Mouse (Mus musculus): ENCODE results near the gene Atrnl1. TPM values are rescaled to one million over a fixed set of nuclear protein-coding genes. Genes with fewer than 3 reads are reported as not detected.
A peak's percentile ranks its signal among the peaks of the same experiment; 100 is the strongest.

Atrnl1 gene
- total RNA-seq, 2 experiments from 2014 or later = 25.3 to 33.2 TPM

- no peak for DNase-seq
Observed at GRCm38 (mm10) chr19:57926941-57927471, 316.2 kb downstream of the Atrnl1 start.

DNA sequence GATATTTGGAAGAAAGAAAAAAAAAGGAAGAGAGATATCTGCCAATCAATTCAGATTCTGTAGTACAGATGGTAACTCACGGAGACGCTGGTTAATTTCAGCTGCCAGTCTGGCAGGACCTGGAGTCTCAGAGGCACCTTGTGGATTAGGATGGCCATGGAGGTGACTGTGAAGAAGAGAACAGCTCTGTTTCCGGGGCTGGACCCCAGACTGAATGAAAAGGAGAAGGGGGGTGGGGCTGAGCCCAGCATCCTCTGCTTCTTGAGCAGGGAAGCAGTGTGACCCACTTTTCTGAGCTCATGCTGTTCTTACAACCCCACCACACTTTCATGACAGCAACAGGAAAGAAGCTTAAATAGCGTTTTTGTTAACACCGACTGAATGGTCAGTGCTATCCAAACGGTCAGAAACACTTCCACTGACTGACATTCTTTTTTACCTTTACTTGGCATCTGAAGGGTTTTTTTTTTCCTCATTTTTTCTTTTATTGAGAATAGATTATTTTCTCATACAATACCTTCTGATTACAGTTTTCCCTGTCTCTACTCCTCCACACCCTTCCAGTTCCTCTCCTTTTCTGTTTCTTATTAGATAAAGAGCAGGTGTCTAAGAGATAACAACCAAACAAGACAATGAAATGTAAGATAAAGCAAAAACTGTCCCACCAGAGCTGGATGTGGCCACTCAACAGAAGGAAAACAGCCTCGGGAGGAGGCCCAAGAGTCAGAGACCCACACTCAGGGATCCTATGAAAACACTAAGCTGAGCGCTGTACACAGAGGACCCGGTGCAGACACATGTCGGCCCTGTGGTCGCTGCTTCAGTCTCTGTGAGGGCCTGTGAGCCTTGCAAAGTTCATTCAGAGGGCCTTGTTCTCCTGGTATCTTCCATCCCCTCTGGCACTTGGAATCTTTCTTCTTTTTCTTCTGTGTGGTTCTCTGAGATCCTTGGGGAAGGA lies 317.0 kb downstream of the Atrnl1 start:
- no peak for DNase-seq

DNA sequence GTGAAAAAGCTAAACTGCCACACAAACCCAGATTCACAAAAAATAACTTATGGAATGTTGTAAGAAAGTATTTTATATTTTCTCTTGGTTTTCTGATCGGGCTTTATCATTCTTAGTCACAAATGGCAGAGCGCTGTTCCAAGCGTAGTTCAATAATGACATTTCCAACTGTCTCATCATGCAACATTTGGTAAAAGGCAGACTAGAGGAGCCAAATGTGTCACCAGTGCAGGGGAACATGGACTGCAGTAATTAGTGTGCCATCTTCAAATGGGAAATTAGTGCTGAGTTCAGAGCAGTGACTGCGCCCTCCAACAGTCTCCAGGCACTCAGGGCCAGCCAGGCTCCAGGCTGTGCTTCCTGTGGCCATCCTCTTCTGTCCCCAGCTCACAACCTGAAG lies 320.8 kb downstream of the Atrnl1 start:
- no peak for DNase-seq

DNA sequence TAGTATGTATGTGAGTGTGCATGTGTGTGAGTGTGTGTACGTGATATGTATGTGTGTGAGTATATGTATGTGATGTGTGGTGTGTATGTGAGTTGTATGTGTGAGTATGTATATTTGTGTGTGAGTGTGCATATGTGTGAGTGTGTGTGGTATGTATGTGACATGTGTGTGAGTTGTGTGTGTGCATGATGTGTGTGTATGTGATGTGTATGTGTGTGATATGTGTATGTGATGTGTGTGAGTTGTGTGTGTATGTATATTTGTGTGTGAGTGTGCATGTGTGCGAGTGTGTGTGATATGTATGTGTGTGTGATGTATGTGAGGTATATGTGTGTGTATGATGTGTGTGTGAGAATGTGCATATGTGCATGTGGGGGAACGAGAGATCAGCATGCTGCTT lies 326.0 kb downstream of the Atrnl1 start:
- no peak for DNase-seq

DNA sequence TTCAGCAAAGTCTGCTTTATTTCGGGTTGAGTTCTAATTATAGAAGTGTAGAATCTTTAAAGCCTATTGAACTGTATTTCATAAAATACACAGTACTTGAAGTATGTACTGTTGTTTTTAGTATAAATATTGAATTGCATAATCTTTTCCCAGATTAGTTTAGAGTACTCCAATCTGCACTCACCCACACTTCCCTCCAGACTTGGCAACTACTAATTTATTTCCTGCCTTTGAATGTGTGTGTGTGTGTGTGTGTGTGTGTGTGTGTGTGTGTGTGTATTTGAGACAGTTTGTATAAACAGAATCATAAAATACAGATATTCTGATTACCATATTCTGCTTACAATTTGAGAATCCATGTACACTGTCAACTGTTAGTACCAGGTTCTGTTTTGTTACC lies 328.3 kb downstream of the Atrnl1 start:
- DNase-seq = no peak

GRCm38 (mm10) chr19:57941529-57941928 lies 330.7 kb downstream of the Atrnl1 start:
- no peak for DNase-seq

- DNase-seq = no peak
Observed at GRCm38 (mm10) chr19:57942281-57942680, 331.4 kb downstream of the Atrnl1 start.

DNA sequence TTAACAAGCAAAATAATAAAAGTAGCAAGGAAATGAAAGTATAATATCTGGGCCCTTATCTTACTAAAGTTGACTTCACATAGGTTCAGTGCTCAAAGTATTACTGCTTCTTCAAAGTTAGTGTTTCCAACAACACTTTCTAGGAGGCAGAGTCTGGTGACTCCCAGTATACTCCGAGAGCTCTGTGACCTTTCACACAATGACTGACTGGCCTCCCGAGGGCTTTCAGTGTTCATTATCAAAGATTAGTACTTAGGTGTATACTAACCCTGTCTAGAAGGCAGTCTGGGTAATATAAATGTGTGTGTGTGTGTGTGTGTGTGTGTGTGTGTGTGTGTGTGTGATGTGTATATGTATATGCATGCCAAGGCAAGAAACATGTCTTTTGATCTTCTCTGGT lies 332.5 kb downstream of the Atrnl1 start:
- DNase-seq = no peak

DNA sequence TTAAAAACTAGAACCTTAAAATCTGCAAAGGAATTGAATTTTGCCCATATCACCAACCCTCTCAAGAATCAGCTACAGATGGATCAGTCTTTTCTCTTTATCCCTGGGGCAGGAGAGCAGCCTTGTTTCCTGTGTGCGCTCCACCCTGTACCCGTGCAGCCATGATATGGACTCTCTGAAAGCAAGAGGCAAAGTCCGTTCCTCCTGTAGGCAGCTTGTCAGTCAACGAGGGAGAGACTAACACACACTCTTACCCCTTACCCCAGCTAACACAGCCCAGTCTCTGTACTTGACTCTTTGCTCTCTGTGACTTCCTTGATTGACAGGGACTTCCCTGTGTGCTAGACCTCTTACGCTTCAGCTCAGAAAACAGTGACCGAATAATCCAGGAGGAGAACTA lies 333.8 kb downstream of the Atrnl1 start:
- DNase-seq = no peak

GRCm38 (mm10) chr19:57945626-57946250 lies 334.9 kb downstream of the Atrnl1 start:
- no peak for DNase-seq

GRCm38 (mm10) chr19:57948489-57948888 lies 337.7 kb downstream of the Atrnl1 start:
- DNase-seq = no peak

GRCm38 (mm10) chr19:57949260-57949917 lies 338.6 kb downstream of the Atrnl1 start:
- no peak for DNase-seq

DNA sequence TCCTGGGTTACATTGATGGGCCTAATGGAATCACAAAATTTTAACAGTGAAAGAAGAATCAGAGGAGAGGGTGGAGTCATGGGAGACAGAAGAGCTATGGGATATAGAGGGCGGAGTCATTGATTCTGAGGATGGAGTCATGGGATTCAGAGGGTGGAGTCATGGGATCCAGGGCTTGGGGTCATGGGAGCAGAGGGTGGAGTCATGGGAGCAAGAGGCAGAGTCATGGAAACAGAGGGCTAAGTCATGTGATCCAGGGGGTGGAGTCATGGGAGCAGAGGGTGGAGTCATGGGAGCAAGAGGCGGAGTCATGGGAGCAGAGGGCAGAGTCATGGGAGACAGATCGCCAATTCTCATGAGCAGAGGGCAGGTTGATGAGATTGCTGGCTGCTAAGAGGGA lies 343.3 kb downstream of the Atrnl1 start:
- DNase-seq = no peak

GRCm38 (mm10) chr19:57956459-57956858 lies 345.6 kb downstream of the Atrnl1 start:
- no peak for DNase-seq

- no peak for DNase-seq
Observed at GRCm38 (mm10) chr19:57957363-57957762, 346.5 kb downstream of the Atrnl1 start.

DNA sequence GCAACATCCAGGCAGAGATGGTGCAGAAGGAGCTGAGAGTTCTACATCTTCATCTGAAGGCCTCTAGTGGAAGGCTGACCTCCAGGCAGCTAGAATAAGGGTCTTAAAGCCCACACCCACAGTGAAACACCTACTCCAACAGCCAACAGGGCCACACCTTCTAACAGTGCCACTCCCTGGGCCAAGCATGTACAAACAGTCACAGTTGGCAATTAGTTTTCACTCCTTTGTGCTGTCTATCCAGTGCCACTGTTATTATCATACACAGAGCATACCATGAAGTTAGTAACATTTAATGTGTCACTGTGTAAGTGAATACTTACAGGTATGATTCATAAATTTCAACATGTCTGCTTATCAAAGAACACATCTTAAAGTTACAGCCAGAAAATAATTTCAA lies 347.3 kb downstream of the Atrnl1 start:
- DNase-seq = no peak

GRCm38 (mm10) chr19:57958726-57959125 lies 347.9 kb downstream of the Atrnl1 start:
- no peak for DNase-seq

GRCm38 (mm10) chr19:57961321-57961720 lies 350.5 kb downstream of the Atrnl1 start:
- no peak for DNase-seq

- no peak for DNase-seq
Observed at GRCm38 (mm10) chr19:57961738-57962640, 351.2 kb downstream of the Atrnl1 start.

DNA sequence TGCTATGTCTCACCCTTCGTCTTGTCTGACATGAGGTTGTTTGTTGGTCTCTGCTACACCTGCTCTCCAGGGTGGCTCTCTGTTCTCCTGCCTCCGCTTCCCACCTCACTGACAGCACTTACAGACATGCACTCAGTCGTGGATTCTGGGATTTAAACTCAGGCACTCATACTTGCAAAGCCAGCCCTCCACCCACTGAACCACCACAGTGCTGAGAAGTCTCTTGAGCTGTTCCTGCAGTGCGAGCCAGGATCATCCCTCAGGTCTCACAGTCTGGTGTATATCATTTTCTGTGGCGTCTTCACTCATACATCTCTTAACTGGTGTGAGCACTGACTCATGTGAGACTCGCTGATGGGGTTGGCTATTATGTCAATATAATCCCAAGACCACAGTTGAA lies 353.0 kb downstream of the Atrnl1 start:
- DNase-seq = no peak

- DNase-seq = peak; percentile 25
Observed at GRCm38 (mm10) chr19:57969766-57970165, 358.9 kb downstream of the Atrnl1 start.

Data from adrenal gland, postnatal 10 days (tissue).